Mouse (Mus musculus) frontal cortex, postnatal 10 days (tissue): Measurements from ENCODE around the gene Mrpl28.

Experiments used
- DNase-seq, 2 experiments: peaks; one replicate each; pipeline ENCODE4 v3.0.0; 2022; ENCODE audit warnings: low spot score in 2 of 2, mixed read lengths in 1 of 2

The Mrpl28 gene

DNA sequence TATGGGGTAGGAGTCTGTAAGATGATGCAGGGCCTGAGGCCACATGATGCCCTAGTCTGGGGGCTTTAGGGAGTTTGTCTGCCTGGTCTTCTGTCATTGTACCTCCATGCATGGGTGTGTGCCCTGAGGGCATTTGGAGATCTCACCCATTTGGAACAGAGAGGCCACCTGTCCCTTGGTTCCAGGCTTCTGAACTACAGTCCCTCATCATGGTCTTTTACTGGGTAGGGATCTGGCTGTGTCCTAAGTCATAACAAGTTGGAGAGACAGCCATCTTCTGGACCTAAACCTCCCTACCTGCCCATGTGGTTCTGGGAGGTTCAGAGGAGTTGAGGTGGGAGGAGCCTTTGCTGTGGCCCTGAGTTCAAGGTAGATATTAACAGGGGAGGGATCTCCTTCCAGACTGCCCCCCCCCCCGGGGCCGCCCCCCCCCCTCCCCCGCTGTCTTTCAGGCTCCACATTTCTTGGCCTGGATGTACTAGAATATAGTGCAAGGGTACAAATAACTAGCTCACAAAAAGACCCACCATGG, 7.3 kb upstream of the Mrpl28 start:
- no peak for DNase-seq

DNA sequence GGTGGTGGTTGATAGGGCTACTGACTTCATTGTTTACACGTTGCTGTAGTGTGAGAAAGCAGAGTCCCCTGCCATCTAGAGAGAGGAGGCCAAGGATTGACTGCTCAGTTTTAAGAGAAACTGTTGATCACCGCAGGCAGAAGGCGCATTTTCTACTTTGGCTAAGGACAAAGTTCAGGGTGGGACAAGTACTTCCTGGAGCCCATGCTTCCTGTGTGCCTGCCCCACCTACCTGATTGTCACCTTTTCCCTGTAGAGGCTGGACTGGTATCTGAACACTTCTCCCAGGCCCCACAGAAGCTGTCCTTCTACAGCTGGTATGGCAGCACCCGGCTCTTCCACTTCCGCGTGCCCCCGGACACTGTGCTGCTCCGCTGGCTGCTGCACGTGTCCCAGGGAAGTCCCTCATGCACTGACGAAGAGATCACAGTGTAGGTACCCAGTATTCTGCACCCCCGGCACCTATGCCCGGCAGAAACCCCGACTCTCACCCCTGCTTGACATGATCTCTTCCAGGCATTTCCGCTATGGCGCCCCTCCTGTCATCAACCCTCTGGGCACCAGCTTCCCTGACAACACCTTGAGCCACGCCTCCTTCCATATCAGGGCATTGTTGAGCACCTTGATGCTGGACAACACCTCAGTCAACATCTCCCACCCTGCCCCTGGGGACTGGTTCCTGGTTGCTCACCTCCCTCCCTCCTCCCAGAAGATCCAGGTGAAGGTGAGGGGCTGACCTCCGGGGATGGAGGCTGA, 6.6 kb upstream of the Mrpl28 start:
- no peak for DNase-seq

DNA sequence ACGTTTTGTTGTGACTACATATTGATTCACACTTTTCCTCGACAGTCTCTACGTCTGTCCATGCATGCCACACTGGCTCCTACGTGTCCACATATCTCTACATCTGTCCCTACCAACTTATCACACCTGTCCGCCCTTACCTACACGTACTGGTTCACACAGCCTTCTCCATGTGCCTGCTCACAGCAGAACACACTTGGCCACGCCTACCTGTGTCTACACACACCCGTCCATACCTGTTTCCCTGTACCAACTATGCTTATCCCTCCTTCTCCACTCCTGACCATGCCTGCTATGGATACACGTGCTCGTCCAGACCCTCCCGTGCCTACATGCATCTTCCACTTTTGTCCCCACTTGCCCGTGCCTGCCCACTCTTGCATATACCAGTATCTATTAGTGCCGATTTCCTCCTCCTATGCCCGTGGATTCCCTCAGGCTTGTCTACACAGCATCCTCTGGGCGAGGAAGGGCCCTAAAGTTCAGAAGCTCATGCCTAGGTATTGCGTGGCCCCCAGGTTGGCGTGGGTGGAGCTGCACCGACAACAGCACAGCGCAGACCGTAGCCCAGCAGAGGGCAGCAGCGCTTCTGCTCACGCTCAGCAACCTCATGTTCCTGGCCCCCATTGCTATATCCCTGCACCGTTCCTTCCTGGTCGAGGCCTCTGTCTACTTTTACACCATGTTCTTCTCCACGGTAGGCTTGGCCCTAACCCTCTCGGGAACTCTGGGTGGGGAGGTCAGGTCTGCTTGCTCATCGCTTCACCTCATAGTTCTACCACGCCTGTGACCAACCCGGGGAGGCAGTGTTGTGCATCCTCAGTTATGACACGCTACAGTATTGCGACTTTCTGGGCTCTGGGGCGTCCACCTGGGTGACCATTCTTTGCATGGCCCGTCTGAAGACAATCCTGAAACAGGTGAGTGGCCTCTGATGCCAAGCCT, 3.3 kb upstream of the Mrpl28 start:
- no peak for DNase-seq

DNA sequence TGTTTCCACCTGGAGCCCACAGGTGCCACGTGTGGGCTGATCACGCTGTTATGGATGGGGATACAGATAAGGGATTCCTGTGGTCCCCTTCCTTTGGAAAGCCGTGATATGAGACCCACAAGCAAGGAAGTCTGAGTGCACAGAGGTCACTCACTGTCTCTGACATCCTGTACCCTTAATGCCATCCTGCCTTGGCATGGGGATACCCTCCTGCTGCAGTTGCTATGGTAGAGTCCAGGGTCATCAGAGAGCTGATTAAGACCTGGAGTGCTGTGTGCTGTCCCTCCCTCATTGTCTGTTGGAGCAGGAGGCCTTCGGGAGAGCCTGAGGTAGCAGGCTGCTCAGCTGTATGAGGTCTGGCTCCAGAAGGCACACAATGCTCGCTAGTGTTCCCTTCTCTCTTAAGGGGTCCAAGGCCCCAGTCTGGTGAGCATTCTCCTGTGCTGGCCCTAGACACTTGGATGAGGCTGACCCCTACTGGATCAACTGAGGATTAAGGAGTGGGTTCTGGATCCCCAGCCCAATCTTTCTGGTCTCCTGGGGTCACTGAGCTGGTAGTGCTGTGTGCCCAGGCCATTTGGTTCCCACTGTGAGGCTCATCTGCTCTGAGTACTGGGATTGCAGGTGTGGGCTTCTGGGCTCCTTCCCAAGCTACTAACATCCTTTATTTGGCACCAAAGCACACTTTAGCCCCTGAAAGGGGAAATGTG, 714 bp upstream of the Mrpl28 start:
- no peak for DNase-seq

DNA sequence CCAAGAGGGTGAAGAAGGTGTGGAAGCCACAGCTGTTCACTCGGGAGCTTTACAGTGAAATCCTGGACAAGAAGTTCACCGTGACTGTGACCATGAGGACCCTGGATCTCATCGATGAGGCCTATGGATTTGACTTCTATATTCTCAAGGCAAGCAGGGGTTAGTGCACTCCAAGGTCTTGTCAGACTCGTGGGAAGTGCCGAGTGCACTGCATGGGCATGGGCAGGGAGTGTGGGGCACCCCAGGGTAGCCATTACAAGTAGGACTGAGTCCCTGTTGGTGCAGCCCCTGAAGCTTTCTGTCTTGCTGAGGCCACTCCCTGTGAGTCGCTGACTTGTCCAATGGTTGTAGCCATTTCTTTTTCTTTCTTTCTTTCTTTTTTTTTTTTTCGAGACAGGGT, 1.3 kb downstream of the Mrpl28 start:
- DNase-seq: no peak

DNA sequence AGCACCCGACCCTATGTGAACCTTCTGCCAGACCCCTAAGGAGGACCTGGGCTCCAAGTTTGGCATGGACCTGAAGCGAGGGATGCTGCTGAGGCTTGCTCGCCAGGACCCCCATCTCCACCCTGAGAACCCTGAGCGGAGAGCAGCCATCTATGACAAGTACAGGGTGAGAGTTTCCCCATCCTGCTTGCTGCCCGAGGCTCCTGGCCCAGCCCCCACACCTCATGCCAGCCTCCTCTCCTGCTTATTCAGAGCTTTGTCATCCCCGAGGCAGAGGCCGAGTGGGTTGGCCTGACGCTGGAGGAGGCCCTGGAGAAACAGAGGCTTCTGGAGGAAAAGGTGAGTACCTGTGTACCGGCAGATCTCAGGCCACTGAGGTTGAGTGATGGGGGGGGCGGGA, 1.9 kb downstream of the Mrpl28 start:
- no peak for DNase-seq

DNA sequence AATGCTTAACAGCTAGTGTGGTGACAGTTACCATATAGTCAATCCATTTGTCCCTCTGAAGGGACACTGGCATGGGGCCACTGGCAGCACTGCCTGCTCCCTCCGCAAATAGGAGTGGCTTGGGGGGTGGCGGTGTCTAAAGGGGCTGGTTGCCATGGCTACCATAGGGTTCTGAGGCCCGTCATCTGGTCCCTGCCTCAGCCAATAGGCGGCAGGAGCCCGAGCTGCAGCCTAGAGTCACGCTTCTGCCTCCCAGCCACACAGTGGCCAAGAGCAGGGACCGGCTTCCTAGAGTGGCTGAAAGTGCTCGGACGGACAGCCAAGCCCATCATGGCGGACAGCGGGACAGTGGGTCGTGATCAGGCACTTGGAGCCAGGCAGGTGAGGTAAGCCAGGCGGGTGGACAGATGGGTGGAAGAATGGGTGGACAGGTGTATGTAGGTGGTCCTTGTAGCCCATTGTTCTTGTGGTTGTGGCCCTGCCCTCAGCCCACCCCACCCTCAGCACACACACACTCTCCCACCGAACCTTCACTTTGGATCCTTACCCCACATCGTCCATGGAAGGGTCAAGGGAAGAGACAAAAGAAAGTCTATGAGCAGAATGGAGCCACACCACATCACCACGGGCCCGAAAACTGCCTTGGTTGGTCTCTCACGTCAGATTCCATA, 7.9 kb downstream of the Mrpl28 start:
- no peak for DNase-seq

DNA sequence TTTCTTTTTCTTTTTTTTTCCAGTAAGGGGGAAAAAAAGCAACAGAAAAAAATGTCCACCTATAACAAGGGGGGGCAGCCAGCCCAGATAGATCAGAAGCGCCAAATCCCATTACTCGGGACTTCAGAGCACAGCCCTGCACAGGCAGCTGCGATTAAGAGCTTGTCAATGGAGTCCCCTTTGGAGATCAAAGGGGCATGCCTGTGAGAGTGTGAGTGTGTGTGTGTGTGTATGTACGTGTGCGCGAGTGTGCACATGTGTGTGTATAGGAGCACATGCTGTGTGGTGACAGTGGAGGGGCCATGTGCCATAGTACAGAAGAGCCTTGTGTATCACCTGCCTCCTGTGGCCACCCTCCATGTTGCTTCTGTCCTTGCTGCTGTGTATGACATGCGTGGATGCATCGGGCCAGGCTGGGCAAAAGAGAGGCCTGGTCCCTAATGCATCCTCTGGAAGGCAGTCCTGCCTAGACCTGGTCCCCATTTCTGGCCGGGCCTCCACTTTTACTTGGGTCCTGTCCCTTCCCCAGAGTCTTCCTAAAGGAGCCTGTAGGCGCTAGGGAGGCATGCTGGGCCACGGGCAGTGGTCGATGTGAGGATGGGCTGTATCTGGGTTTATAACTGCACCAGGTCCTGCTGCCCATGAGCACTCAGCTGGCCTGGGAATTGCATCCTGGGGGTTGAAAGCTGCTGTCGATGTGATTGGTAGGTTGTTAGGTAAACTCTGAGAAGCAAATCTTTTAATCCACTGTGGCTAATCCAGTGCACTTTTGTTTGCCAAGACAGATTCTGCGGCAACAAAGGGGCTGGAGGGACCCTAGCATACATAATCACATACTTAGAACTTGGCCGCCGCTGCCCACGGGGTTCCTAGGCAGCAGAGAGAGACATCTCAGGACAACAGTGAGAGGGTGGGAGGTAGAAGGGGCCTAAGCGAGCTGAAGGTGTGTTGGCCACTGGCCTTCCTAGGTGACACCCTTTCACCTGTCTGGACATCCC, 8.9 kb downstream of the Mrpl28 start:
- no peak for DNase-seq

DNA sequence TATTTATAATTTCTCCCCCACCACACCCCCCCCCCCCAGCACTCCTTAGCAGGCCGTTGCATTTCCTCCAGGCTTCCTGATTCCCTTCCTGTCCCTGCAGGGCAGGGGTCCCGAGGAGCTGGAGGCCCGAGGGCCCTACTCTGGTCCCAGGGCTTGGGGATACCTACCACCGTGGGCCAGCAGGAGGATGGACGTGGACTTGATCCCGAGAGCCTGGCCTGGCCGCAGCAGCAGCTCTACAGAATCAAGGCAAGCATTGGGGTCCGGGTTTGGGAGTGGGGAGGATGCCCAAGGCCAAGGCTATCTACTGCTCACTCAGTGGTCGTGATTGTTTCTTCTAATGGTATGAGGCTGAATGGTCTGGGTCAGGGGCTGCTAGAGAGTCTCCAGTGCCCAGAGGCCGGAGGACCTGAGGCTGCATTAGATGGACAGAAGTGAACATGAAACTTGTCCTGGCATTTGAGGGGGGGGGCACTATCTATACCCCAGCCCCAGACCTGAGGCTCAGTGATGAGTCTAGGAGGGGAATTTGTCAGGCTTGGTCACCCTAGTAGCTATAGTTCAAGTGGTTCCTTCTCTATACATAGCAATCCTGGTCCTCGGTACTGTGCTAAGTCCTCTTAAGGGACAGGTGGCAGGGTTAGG, 13.9 kb downstream of the Mrpl28 start:
- no peak for DNase-seq

DNA sequence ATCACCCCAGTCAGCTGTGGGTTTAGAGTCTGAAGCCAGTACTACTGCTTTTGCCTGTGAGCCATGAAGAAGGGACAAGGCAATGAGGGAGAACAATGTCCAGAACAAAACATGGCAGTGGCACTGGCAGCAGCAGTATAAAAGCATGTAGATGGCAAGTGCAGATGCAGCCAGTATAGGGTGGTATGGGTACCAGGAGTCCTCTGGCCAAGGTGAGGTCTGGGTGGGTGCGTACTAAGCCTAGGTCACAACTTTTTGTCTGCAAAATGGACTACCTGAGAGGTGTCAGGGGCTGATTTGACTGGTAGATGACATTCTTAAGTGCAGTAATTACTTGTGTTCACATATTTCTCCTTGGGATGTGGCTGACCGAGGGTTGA, 14.4 kb downstream of the Mrpl28 start:
- no peak for DNase-seq

DNA sequence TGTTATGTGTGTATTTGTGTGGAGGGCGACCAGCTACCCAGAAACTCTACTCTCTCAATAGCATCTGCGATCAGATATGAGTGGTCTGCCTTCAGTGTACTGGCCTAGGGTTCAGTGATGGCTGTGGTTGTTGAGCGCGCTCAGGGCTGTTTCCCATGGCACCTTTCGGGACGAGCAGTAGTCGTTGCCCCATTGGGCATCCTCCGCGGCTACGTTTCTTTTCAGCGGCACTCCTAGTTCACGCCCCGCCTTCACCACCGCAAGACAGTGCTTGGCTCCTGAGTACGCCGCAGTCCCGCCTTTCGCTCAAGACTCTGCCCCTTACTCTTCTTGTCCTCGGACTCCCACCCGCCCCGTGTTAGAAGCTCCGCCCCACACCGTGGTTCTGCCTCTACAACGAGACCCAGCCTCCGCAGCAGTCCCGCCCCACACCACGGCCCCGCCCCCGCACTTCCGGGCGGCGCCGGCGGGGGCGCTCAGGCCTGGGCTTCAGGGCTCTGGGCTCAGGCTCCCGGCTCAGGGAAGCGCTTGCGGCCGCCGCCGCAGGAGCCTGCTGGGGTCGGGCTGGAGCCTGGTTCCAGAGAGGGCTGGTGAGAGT, 15.0 kb downstream of the Mrpl28 start, which contains the start of gene Axin1:
TSS of gene Axin1 (plus strand) at position 450 of the 598 bp plus-strand sequence.
- peak; percentile 92 to 94 for DNase-seq

DNA sequence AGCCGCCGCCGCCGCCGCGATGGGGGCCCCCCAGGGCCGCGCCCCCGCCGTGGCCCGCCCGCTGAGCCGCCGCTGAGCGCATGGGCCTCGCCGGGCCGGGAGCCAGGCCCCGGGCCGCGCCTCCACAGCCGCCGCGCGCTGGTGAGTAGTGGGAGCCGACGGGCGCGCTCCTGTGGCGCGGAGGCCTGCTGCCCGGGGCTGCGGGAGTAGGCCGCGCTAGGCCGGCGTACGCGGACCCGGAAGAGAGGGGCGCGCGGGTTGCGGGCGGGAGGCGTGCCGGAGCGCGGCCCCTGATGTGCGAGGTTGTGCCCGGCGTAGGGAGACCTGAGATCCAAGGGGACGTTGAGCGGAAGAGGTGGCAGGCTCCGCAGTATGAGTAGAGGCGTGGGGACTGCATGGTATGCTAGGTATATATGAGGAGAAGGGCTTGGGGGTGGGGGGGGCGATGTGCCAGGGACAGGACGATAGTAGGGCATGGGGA, 15.6 kb downstream of the Mrpl28 start:
- no peak for DNase-seq

DNA sequence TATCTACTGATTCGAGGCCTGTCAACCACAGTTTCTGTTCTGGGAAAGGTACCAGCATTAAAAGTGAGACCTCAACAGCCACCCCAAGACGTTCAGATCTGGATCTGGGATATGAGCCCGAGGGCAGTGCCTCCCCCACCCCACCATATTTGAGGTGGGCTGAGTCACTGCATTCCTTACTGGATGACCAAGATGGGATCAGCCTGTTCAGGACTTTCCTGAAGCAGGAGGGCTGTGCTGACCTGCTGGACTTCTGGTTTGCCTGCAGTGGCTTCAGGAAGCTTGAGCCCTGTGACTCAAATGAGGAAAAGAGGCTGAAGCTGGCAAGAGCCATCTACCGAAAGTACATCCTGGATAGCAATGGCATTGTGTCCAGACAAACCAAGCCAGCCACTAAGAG, 19.5 kb downstream of the Mrpl28 start:
- no peak for DNase-seq

DNA sequence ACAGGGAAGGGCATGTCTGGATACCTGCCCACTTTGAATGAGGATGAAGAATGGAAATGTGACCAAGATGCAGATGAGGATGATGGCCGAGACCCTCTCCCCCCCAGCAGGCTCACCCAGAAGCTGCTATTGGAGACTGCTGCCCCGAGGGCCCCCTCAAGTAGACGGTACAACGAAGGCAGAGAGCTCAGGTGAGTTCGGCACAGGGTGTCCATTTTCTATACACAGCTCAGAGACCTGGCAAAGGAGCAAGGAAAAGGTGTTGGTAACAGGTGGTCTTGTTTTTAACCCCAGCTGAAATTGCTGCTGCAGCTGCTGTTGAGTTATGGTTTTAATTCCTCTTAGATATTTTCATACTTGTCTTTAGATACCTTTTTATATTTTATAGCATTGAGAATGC, 20.1 kb downstream of the Mrpl28 start:
- DNase-seq: no peak

DNA sequence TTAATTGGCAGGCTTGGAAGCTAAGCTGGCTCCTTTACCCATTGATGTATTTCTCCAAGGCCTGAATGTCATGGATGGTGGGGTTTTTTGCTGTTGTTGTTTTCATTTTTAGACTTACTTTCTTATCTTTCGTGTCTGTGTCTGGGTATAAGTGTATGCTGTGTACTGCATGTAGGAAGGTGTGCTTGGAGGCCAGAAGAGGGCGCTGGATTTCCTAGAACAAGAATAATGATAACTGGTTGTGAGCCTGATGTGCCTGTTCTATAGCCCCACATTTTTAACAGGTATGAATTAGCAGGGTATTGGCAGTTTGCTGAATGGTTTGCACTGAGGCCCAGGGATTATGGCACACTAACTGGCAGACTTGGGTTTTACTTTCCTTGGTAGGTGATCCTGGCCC, 25.8 kb downstream of the Mrpl28 start:
- DNase-seq: no peak

DNA sequence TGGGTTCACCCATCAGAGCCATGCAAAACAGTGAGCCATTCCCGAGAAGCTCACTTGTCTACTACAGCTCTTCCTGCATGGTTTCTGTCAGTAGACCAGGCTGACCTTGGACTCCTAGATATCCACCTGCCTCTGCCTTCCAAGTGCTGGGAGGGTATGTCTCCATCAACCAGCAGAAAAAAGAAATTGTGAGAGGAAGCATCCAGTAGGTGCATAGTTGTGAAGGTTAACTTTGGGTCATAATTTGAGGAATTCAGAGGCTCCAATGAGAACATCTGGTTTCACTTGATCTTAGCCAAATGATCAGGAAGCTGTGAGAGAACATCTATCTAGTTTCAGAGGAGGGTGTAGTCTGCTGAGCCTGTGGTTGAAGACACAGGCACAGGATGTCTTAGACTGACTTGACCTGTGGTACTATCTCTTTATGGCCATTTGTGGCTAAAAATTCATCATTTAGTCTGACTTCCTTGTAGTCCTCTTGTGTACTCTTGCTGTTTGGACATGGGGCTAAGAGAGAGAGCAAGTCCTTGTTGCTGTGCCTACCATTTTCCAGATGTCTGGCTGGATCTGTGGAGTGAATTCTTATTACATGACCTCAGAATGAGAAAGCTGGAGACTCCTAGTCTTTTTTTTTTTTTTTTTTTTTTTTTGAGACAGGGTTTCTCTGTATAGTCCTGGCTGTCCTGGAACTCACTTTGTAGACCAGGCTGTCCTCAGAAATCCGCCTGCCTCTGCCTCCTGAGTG, 28.8 kb downstream of the Mrpl28 start:
- DNase-seq: no peak

DNA sequence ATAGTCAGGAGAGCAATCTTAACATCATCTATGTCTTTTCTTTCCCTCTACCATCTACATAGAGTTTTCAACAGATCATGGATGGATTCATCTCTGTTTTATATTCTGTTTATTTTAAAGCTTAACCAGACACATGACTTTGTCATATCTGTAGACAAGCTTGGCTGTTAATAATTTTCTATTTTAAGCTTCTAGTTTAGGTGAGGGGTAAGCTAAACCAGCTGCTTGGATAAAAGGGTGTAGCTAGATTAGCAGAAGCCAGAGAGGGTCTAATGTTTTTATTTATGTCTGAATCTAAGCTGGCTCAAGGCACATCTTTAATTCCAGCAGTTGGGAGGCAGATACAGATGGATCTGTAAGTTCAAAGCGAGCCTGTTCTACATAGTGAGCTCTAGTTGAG, 39.4 kb downstream of the Mrpl28 start:
- DNase-seq: no peak

DNA sequence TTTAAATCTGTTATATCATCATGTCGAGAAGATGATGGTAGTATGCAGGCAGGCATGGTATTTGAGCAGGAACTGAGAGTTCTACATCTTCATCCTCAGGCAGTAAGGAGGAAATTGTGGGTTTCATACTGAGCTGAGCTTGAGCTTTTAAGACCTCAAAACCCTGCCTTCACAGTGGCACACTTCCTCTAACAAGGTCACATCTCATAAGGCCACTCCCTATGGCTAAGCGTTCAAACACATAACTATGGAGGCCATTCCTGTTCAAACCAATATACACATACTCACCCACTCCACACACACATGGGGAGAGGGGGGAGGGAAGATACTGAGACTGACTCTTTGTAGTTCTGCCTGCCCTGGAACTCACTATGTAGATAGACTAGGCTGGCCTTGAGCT, 44.7 kb downstream of the Mrpl28 start:
- no peak for DNase-seq
